Mouse (Mus musculus) MN1 (cell line): ENCODE results near the gene Pou2f2.

ENCODE experiments used
- DNase-seq: peaks from one replicate; pipeline ENCODE4 v3.0.0-alpha.2; 2016; ENCODE audit warnings: low spot score

Pou2f2 gene

DNA sequence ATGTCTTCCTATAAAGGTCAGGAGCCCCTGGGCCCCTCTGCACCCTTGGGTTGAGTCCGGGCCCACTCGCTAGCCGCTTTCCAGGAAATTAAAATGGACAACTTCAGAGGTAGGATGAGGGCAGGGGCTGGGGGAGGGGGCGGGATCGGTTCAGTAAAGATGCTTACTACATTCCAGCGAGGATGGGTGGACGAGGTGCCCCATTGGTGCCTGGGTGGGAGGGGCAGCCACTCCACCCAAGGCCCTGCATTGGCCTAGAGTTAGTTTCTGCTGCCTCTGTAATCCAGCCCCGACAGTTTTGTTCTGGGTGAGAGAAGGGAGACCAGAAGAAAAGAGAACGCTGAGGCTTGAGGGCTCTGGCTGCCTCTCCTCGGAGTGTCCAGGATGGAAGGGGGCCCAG is 89.7 kb downstream of the Pou2f2 start:
- no peak for DNase-seq

DNA sequence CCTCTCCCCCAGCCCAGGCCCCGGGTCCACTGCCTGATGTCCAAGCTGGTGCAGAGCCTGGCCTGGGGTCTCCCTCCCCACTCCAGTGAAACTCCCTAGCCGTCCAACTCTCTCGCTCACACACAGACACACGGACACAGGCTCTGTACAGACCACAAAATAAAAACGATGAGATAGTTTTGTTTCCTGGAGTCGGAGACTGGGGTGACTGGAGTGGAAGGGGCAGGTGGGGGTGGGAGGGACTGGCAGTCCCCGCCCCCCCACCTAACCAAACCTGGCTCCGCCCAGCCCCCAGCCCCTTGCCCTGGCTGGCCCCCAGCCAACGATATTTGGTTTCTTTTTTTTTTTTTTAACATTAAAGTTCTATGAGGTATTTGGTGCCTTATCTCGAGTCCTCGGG is 90.6 kb downstream of the Pou2f2 start:
- DNase-seq = no peak

DNA sequence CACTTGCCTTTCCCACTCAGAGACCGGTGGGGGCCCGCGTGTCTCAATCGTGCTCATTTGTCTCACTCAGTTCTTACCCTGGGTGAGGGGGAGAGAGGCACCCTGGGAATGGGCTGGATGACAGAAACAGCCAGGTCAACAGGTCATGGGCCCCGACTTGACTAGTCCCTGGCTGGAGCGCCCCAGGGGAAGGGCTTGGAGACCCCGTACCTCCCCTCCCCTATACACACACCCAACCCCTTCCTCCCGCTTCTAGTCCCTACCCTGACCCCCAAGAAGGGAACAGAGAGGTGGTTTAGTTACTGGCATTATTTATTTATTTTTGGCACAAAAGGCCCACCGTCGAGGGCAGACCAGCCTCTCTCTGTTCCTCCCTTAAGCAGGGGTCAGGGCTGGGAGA is 91.0 kb downstream of the Pou2f2 start:
- no peak for DNase-seq

DNA sequence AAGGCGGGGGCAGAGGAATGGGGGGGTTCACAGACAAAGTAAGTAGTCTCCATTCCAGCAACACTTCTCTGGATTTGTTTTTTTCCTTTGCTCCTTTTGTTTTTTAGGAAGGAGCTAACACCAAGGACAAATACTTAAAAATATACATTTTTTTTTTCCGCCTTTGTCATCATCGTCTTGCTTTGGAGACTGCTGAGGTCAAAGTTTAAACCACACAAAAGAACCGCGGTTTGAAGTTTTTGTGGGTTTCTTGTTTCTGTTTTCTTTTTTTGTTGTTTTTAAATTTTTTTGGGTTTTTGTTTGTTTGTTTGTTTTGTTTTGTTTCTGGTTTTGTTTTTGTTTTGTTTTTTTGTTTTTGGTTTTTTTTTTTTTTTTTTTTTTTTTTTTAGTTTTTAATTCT is 91.6 kb downstream of the Pou2f2 start:
- no peak for DNase-seq

DNA sequence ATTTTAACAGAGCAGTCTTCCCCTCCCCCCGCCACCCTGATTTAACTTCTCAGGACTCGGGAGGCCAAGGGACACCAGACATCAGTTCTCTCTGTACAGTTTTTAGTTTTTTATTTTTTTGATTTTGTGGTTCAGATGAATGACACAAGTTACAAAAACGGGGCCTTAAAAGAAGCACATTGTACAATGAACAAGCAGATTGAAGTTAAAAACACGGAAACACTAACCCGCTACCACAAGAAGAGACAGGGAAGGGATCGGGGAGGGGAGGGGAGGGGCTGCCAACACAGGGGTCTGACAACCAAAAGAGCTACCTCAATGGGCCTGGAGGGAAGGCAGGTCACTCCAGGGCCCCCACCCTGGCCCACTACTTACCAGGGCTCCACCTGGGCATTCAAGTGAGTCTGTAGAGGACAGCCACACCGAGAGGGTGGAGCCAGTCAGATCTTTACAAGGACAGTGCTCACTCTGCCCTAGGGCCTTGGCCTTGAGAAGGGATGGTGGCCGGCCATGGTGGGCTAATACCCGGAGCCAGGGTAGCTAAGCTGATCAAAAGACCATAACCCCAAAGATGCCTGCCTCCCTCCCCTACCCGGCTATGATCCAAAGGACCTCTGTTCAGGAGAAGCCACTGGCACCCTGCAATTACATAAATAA is 92.1 kb downstream of the Pou2f2 start:
- DNase-seq = no peak

DNA sequence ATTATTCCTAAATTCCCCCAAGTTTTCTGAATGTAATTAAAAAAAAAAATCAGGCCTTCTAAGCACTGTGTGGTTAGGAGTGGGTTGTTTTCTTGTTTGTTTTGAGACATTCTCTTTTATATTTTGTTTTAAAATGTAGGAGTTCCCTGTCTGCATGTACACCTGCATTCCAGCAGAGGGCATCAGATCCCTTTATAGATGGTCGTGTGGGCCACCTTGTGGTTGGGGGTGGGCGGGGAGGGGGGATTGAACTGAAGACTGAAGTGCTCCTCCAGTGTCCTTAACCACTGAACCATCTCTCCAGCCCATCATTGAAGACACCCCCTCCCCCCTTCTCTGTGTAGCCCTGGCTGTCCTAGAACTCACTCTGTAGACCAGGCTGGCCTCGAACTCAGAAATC is 92.9 kb downstream of the Pou2f2 start:
- DNase-seq = no peak

DNA sequence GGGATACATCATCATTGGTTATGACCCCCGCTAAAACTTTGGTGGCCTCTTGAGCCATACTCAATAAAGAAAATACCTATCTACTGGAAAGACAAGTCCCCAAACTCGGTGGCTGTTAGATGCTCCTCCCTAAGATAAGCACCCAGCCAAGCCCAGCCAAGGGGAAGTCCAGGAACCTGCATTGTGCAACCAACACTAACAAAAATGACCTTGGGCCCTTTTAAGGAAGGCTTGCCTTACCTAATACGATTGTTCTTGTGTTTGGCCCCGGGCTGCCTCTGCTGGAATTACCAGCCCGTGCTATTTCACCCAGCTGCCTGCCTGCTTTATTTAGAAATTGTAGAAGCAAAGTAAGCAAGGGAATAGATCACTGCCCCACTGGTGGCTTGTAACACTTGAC is 94.9 kb downstream of the Pou2f2 start:
- no peak for DNase-seq

DNA sequence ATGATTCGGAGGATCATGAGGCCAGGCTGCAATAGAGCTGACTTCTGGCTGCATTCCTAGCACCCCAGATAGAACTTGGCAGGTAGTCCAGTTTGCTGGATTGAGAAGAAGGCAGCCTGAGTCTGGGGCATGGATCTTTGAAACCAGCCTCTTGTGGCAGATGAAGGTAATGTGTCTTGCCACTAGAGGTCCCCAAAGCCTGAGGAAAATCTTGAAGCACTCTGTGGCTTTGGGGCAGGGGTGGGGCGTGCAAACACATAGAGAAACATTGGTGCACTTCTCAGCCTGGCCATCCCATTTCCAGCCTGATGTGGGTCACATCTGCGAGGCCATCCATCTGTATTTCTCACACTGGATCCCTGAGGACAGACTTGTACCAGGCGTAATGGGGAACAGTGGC is 97.0 kb downstream of the Pou2f2 start:
- peak; percentile 65 for DNase-seq

DNA sequence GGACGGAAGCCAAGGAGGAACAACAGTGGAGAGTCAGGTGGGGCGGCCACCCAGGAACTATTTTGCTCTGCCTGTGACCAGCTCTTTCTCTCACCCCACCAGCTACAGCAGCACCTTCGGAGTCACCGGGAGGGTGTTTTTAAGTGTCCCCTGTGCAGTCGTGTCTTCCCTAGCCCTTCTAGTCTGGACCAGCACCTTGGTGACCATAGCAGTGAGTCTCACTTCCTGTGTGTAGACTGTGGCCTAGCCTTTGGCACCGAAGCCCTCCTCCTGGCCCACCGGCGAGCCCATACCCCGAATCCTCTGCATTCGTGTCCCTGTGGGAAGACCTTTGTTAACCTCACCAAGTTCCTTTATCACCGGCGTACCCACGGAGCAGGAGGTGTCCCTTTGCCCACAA is 99.1 kb downstream of the Pou2f2 start:
- DNase-seq = no peak

DNA sequence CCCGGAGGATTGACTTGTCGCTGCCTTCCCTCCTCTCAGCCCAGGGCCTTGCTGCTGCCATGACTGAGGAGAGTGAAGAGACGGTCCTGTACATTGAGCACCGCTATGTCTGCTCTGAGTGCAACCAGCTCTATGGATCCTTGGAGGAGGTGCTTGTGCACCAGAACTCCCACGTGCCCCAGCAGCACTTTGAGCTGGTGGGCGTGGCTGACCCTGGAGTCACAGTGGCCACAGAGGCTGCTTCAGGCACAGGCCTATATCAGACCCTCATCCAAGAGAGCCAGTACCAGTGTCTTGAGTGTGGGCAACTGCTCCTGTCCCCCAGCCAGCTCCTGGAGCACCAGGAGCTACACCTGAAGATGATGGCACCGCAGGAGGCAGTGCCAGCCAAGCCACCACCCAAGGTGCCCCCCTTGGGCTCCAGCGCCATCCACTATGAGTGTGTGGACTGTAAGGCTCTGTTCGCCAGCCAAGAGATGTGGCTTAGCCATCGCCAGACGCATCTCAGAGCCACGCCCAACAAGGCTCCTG is 100.0 kb downstream of the Pou2f2 start:
- no peak for DNase-seq

DNA sequence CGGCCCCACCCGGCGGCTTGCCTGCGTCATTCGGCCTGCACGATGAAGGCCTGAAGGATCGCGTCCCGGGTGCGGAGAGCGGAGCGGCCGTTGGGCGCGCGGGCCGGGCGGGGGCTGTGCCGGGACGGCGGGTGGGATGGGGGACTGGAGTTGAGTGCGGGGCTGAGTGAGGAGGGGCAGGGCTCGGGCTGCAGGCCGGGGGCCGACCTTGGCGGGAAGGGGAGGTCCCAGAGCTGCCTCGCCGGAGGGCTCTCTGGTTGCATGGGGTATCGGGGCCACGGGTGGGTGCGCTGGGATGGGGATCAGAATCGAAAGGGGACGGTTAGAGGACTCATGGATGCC is 102.1 kb downstream of the Pou2f2 start:
- no peak for DNase-seq

DNA sequence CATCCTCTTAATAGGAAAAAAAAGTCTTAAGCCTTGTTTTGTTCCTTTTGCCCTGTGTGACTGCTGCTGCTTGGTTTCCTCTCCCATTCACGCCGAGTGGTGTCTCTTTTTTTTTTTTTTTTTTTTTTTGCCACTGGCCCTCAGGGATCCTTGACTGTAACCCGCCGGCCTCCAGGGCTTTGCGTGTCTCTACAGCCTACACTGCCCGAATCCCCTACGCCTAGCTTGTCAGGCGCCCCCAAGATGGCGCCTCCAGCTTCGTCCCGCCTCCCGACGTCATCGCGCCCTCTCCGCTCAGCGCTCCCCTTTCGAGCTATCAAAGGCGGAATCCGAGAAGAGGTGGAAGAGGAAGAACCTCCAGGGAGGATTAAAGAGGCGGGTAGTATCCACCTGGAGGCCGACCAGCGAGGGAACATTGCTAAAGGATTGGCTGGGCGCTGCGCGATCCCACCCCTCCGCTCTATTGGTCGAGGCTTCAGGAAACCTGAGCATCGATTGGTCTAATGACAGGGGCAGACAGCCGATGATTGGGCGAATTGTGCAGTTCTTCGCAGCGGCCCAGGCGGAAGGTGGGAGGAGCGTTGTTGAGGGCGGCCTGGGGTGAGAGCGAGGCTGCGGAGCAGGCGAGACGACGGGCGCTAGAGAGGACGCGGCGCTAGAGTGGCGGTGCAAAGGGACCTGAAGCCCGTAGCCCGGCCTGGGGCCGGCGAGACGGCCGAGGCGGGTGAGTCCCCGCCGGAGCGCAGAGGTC is 102.7 kb downstream of the Pou2f2 start:
- peak; percentile 98 for DNase-seq

DNA sequence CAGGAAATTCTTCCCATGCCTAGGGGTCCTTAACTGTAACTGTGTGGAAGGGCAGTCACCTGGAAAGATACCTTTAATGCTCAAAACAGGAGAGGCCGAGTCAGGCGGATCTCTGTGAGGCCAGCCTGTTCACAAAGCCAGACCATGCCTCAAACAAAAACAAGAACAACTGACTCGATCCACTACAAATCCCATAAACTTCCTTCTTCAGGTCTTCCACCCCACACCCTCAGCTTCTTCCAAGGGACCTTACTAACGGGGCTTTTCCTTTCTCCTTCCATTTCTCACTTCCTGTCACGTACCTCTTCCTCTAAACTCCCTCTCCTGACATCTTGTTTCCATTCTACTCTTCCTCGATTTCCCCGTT is 103.2 kb downstream of the Pou2f2 start:
- no peak for DNase-seq

DNA sequence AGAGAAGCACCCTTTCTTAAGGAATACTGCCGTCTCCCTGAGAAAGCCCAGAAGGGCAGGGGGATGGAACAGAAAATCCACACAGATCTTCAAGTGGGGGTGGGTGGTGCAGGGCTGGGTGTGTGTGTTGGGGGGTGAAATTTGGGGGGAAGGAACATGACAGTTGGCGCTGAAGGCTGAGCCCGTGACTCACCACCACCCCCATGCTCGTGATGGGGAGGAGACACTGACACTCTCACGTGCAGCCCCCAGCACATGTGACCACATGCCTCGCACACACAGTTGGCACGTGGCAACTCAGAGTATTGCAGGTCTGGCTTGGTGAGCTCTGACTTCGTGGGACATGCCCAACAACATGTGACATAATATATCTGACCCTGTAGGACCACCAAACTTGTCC is 105.6 kb downstream of the Pou2f2 start:
- DNase-seq = no peak

DNA sequence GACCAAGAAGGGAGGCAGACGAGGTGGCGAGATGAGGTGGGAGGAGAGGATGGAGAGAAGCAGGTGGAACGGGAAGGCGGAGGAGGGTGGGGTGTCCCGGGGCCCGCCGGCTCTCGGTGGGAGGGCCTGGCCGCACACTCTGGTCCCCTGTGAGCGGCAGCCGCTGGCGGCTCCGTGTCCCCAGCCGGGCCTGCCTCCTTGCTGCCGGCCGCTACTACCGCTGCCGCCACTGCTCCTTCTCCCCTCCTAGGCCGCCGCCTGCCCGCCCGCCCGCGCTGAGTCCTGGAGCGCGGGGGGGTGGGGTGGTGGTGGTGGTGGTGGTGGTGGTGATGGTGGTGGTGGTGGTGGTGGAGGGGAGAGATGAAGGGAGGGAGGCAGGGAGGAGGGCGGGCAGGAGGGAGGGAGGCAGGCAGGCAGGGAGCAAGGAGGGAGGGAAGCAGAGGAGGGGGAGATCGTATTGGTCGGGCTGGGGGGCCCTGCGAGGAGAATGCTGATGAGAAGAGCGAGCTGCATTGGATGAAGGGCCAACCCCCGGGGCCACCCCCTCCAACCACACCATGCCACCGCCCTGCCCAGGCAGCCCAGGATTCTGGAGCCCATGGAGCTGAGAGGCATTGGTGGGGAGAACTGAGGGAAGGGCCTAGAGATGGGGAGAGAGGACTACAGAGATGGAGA is 106.7 kb downstream of the Pou2f2 start:
- peak; percentile 54 for DNase-seq

DNA sequence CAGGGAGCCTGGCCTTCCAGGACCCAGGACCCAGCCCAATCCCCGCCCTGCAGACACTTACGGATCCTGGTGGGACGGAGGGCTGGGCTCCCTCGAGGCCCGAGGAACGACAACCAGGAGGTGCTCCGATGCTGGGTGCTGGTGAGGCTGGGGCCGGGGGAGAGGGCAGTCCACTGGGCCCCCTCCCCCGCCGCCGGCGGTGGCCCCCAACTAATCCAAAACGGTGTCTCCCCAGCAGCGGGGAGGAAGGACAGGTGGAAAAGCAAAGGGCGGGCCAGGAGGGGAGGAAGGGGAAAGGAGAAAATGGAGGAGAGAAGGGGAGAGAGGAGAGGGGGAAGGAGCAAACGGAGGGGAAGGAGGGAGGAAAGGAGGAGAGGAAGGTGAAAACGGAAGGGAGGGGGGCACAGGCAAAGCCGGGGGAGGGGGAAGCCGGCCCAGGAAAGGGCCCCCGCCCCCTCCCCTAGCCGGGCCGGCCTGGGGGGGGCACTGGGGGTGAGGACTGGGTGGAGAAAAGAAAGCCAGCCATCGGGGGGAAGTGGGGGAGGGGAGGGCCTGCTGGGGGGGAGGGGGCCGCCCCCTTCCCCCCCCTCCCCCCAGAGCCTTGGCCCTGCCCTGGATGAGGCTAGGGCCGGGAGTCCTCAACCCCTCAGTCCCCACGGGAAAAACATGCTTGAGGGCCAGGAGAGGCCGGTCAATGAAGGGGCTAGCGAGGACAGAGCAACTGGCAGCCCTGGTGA is 107.4 kb downstream of the Pou2f2 start, which contains the start of the genes Grik5 and Zfp574:
Gene Grik5 (minus strand): TSS at position 368 of the 737 bp plus-strand sequence.
Gene Zfp574 (plus strand): TSS at position 589 of the 737 bp plus-strand sequence.
- no peak for DNase-seq

DNA sequence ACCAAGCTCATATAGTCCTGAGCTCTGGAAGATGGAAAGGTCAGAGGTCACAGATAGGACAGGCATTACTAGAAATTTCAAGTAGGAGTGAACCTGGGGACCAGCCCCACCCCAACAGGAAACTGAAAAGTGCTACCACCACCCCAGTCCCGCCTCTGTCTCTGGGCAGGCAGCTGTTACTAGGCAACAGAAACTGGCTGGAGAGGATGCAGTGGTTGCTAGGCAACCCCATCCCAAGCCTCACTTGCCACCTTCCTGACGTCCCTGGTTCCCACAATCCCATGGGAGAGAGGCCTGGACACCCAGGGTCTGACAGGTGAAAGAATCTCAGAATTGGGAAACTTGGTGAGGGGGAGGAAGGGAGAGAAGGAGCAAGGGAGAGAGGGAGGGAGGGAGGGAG is 110.8 kb downstream of the Pou2f2 start:
- peak; percentile 55 for DNase-seq

DNA sequence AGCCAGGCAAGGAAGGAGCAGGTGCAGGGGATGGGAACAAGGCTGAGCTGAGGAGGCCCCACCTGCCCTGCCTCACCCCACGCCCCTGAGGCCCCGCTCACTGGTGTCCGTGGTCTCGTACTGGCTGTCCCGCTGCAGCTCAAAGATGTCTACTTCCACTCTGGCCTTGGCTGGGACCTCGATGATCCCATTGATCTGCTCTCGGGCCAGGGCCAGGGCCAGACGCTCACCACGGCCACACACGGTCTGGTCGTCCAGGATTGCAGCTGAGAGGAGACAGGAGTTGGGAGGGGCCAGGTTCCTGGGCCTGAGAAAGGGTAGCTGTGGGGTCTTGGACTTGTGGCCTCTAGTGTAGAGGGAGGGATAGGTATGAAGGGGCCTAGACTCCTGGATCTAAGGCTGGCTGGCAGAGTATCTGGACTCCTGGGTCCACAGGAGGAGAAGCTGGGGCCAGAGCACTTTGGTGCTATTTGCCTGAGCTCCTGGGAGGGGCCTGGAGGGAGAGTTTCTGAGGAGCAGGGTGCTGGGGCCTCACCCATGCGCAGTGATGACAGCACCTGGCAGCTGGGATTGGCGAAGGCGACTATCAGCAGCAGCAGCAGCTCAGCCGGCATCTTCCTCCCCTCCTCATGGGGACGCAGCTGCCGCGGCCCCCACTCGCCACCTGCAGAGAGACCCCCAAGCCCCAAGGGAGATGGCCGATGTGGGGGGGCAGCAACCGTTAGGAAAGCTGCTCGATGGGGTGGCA is 111.4 kb downstream of the Pou2f2 start:
- no peak for DNase-seq

DNA sequence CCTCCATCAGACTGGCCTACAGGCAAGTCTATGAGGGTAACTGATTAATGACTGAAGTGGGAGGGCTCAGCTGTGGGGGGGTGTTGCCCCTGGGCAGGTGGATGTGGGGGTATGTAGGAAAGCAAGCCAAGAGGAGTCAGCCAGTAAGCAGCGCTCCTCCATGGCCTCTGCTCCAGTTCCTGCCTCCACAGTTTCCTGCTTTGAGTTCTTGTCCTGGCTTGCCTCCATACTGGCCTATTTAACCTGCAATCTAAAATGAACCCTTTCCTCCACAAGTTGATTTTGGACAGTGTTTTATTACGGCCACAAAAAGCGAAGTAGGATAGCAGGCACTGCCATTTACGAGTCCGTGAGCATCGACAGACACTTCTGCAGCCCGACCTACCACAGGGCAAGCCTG is 112.2 kb downstream of the Pou2f2 start:
- DNase-seq = no peak

DNA sequence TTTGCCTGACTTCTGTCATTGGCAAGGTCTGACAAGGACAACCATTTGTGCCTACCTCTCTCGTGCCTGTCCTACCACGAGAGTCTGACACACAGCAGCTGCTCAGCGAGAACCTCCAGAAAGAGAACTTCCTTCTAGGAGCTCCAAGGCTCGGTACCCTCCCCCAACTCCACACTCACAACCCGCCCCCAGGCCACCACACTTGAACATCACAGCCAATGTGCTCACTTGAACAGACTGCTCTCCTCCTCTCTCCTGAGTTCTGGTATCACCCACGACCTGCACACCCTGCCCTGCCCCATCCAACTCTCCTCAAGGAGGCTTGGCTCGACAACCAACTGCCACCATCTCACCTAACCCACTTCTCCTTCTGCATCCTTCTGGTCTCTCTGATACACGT is 115.6 kb downstream of the Pou2f2 start:
- DNase-seq = no peak

DNA sequence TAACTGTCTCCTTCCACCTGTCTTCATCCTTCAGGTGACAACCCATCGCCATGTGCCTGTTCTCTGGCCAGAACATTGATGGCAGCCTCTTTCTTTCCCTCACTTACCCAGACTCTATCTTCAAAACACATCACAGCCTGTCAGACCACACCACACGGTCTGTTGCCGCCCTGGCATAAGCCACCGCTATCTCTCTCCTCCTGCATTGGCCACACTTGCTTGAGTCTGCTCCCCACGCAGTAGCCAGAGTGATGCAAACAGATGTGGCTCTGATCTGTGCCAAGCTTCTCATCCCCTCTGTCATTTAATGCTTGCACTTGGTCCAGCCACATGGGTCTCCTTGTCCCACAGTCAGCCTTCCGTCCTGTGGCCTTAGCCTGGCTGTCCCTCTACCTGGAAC is 116.2 kb downstream of the Pou2f2 start:
- no peak for DNase-seq

DNA sequence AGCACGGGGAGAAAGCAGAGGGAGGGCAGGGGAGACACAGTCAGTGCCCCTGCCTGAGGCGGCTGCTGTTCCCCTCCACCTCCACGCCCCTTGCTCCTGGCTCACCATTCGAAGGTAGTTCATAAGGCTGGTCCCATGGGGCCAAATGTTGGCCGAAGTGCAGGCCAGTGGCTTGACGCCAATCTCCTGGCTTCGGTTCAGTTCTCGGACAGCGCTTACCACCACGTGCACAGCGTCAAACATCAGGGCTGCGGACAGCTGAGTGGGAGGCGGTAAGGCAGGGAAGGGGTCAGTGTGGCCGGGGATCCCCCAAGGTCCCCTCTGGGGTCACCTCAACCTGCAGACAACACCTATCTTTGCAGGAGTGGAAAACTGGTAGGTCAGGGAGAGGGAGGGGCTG is 120.7 kb downstream of the Pou2f2 start:
- peak; percentile 87 for DNase-seq
